Mouse (Mus musculus) heart, adult 18-20 months (tissue): Measurements from ENCODE around the gene Ppp4r3a. TPM values are rescaled to one million over a fixed set of nuclear protein-coding genes. Genes with fewer than 3 reads are reported as not detected.
"Not testable (repeated sequence)": the region's sequence is repeated elsewhere in the genome, so short reads cannot be mapped to it uniquely, and the experiment has no call there.

Experiments
- DNase-seq, 2 experiments: peaks; one replicate each; pipeline ENCODE4 v3.0.0; 2021 to 2022; ENCODE audit warnings: mixed read lengths in 1 of 2
- long read RNA-seq, 2 experiments: library from polyadenylated mRNA; stranded (forward); transcript quantifications; one replicate each; pipeline ENCODE4 v2.0.0; 2021
- total RNA-seq, 2 experiments: library from RNA; stranded (reverse); gene quantifications; 2 replicates each; pipeline ENCODE4 v1.2.3; 2021

Ppp4r3a gene
- total RNA-seq, result 10 to 100 TPM; 21.1 to 23.0 TPM
- long read RNA-seq, experiment 1, full-length matches to known transcripts, result 5 of 30 reads
- long read RNA-seq, experiment 1, partial matches to known transcripts, result 3 of 30 reads
- long read RNA-seq, experiment 1, other reads (novel, unspliced or antisense), result 22 of 30 reads
- long read RNA-seq, experiment 2, full-length matches to known transcripts, result 2 of 10 reads
- long read RNA-seq, experiment 2, partial matches to known transcripts, result 1 of 10 reads
- long read RNA-seq, experiment 2, other reads (novel, unspliced or antisense), result 7 of 10 reads

GRCm38 (mm10) chr12:101083076-101083838, at the start of gene Ppp4r3a:
Gene Ppp4r3a, minus strand, starts transcription at chr12:101083702.
- DNase-seq, result peak; percentile 97

GRCm38 (mm10) chr12:101123013-101123412, 39.5 kb upstream of the Ppp4r3a start:
- DNase-seq, result peak in 1 of 2 experiments; percentile 22

DNA sequence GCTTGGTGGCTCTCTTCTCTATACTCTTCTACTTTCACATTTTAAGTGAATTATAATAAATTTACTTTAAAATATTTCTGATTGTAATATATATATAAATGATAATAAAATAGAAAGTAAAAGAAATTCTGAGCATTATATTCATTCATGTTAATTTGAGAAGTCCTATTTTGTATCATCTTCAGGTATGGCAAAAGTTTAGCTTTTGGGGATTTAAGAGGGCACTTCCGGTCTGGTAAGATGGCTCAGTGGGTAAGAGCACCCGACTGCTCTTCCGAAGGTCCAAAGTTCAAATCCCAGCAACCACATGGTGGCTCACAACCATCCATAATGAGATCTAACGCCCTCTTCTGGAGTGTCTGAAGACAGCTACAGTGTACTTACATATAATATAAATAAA, 38.6 kb upstream of the Ppp4r3a start:
- not testable (repeated sequence) for DNase-seq

GRCm38 (mm10) chr12:101109794-101110585, 26.5 kb upstream of the Ppp4r3a start:
- DNase-seq, result not testable (repeated sequence)

DNA sequence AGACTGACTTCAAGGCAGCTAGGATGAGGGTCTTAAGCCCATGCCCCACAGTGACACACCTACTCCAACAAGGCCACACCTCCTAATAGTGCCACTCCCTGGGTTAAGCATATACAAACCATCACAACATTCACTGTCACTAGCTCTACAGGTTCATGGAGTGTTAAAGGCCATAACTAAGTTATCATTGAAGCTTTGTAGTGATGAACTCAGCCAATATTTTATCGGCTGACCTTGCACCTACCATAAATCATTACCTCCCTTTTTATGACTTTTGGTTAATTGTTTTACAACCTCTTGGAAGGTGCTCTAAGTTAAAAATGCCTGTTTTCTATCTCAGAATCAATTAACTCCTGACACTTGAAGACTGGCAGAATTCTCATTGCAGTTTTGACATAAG, 24.2 kb upstream of the Ppp4r3a start:
- no peak for DNase-seq

GRCm38 (mm10) chr12:101105571-101105970, 22.1 kb upstream of the Ppp4r3a start:
- DNase-seq, result no peak

DNA sequence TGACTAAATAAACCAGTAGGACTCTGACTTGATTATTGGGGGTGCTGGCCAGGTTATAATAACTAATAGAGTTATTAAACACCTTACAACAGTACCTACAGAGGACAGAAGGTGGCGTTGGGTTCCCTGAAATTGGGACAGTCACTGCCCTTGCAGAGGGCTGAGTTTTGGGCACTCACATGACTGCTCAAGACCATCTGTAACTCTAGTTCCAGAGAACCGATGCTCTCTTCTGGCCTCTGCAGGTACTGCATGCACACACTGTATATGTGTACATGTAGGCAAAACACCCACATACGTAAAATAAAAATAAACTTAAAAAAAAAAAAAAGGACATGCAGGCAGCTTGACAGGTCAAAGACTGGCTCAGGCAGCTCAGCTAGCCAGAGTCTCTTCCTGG, 19.1 kb upstream of the Ppp4r3a start:
- DNase-seq, result peak in 1 of 2 experiments; percentile 34

DNA sequence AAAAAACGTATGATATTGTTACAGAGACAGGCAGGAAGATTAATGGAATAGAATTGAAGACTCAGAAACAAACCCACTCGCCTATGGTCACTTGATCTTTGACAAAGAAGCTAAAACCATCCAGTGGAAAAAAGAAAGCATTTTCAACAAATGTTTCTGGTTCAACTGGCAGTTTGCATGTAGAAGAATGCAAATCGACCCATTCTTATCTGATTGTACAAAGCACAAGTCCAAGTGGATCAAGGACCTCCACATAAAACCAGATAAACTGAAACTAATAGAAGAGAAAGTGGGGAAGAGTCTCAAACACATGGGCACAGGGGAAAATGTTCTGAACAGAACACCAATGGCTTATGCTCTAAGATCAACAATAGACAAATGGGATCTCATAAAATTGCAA, 10.2 kb upstream of the Ppp4r3a start:
- not testable (repeated sequence) for DNase-seq

GRCm38 (mm10) chr12:101089955-101090354, 6.5 kb upstream of the Ppp4r3a start:
- no peak for DNase-seq

DNA sequence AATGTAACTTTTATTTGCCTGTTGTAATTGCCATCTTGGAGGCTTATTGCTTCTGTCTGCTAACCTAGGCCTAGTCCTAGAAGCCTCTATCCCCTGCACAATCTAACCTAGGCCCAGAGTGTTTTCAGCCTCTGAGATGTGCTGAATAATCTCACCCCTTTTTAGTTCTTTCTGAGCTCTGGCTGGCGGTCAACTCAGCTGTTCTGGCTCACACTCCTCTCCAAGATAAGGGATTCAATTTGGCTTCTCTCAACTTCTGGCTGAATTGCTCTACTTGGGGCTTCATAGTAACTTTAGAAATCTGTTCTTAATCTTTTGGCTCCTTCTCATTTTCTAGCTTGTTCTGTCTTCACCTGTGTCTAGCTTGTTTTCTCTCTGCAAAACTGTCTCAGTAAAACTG, 3.9 kb upstream of the Ppp4r3a start:
- DNase-seq, result peak; percentile 45 to 54

DNA sequence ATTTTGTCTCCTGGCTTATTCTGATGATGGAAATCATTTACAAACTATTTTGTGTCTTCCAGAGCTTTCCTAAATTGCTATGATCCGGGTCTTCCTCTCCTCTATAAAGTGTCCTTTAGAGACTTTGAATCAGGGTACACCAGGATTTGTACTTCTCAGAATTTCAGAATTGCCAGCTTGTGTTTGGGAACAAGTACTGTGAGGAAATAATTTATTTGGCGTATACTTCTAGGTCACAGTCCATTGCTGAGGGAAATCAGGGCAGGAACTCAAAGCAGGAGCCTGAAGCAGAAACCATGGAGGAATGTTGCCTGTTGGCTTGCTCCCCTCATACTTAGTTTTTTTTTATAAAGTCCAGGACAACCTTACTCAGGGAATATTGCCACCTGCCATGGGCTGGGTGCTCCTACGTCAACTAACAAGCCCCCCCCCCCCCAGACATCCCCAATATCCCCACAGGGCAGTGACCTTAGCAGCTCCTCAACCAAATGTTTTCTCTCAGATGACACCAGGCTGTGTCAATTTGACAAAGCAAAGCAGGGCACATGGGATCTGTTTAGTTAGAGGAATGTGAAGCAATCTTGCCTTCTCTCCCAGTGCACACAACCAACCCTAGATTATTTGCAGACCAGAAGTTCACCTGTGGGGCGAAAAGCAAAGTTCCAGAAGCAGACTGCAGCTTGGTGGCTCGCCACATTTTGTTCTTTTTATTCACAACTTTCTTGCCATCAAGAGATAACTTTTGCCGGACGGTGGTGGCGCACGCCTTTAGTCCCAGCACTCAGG, 1.6 kb upstream of the Ppp4r3a start:
- no peak for DNase-seq

- DNase-seq, result no peak
Measured at GRCm38 (mm10) chr12:101084237-101084636, 735 bp upstream of the Ppp4r3a start.

- DNase-seq, result no peak
Measured at GRCm38 (mm10) chr12:101083839-101084195, 315 bp upstream of the Ppp4r3a start.

- peak; percentile 49 to 63 for DNase-seq
Measured at GRCm38 (mm10) chr12:101082296-101083075, 1.0 kb downstream of the Ppp4r3a start.

GRCm38 (mm10) chr12:101077955-101078354, 5.5 kb downstream of the Ppp4r3a start:
- no peak for DNase-seq

GRCm38 (mm10) chr12:101075433-101075832, 8.1 kb downstream of the Ppp4r3a start:
- no peak for DNase-seq

- peak in 1 of 2 experiments; percentile 24 for DNase-seq
Measured at GRCm38 (mm10) chr12:101074821-101075429, 8.6 kb downstream of the Ppp4r3a start.

GRCm38 (mm10) chr12:101069813-101070212, 13.7 kb downstream of the Ppp4r3a start:
- DNase-seq, result peak; percentile 24 to 34

DNA sequence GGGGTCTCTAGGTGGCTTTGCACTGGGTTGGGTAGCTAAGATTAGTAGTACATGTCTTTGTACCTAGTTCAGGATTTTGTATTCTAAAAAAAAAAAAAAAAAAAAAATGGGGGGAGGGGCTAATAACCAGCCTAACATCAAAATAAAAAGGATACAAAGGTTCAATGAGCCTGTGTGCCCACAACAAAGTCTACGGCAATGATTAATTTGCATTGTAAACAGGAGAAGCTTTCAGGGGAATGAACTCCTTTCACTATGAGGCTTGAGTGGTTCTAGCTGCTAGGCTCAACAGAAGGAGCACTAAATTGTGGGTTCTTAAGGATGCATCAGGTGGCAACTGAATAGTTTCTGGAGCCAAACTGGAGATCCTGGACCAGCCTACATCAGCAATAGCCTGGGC, 17.2 kb downstream of the Ppp4r3a start:
- no peak for DNase-seq

DNA sequence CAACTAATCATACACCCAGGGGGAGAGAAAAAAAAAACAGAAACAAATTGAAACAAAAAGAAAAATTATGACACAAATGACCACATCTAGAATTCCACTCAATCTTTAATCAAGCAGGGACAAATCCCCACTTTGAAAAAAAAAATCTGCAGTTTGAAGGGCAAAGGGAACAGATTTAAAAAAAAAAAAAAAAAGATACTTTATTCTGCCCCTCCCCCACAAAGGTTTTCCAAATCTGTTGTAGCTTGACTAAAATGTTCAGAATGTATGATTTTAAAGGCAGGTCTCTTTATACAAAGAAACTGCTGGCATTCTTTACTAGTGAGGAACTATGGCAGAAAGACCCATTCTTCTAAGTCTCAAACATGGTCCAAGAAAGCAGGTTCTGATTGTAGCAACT, 43.5 kb downstream of the Ppp4r3a start:
- no peak for DNase-seq
